Mouse (Mus musculus): ENCODE measurements around the gene Pik3c2g. TPM values are rescaled to one million over a fixed set of nuclear protein-coding genes. Genes with fewer than 3 reads are reported as not detected.

Pik3c2g gene
- total RNA-seq, 2 experiments from 2014 or later, result not detected

DNA sequence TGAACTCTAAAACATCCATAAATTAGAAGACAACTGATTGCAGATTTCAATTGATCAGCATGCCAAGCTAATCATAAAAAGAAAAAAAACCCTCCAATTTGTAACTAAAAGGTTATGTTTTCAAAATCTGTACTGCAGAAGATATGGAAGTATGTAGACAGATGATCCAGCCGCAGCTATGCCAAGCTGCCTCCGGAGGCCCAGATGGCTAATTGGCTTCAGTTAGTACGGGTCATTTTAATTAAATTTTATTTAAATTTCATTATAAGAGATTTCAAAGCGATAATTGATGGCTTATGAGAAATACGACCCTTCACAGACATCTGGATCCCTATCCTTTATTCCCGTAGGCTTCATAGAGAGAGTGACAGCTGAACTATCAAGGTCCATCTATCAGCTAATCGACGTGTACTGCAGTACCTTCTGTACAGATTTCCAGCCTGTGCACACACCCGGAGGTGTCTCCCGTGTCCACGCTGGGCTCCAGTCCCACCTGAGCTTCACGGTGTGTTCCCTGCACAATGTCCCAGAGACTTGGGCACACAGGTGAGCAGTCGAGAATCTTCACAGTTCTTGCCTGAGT, 132.7 kb downstream of the Pik3c2g start:
- DNase-seq, result no peak
- intact Hi-C loops (cut with DNase I), result no loop called here

DNA sequence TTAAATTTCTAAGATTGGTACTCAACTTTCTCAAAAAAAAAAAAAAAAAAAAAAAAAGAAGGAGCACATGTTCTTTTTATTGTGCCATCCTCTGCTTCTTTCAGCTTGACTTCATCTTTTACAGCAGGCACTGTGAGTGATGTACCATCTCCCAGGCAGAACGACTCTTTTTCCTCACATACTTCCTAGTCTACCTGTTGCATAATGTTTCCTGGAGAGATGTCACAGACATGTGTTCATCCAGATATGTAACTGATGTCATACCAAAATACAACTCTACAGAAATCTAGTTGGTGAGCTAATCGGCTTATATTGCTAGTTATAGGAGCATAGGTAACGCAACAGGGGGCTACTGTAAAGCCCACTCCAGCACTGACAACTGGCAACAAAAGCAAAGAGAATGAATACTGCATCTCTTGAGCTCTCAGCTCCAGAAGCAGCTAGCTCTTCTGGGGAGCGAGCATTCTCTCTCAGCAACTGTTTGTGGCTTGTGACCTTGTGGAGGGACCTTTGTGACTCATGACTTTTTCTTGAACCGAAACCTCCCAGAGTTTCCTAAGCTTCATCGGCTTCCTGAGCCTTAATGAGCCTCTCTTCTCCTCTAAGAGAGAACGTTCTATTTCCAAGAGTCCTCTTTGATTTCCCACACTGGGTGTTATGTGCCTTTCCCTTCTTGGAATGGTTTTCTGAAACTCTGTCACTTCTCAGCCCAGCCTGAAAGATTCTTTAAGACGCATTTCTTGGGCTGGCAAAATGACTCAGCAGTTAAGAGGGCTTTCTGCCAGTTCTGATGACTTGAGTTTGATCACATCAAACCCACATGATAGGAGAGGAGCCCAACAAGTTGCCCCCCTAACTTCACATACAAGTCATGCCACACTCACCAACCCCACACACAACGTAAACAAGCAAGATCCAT, 148.9 kb downstream of the Pik3c2g start:
- intact Hi-C loops (cut with DNase I), result no loop called here
- no peak for DNase-seq

DNA sequence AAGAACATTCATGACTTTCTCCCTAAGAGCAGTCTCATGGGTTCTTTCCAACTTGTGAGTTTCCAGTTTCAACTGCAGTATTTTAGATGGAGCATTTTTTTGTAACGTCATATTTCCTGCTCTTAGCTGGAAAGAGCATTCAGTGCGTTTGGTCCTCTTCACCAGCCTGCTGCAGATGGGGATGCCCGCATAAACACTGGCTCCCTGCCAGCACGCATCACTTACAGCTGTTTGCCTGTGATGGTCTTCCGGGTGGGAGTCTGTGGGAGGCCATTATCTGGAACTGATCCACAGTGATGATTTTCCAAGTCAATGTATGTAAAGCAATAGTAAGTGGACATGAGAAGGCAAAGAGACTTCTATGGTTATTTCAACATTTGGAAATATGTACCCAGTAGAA, 151.3 kb downstream of the Pik3c2g start:
- intact Hi-C loops (cut with DNase I), result no loop called here
- DNase-seq, result no peak

DNA sequence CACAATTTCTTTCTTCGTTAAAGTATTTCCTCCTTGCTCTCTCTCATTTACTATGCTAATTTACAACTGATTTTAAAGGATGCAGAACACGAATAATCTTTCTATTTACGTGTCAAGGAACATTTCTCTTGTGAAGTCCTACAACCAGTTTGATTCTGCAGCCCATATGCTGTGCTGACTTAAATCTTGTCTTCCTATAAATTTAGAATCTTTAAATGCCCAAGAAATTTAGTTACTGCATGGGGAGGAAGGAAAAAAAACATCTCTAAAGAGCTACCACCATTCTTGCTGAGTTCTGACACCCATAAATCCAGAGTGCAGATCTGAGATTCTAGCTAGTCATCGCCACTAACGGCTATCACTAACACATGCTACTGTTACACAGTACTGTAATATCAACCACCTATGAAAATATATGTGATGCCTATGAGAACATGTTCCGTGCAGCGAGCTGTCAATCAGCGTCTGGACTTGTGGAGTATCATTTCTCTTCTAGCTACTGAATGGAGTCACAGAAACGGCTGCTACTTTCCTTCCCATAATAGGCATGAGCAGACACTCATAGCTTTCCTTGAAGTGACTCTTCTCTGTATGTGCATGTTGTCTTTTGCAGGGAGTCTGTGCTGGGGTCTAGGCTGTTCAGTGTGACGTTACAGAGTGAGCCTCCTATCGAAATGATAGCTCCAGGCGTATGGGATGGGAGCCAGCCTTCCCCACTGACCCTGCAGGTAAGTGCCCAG, 155.8 kb downstream of the Pik3c2g start:
- DNase-seq, result no peak
- intact Hi-C loops (cut with DNase I), result no loop called here

DNA sequence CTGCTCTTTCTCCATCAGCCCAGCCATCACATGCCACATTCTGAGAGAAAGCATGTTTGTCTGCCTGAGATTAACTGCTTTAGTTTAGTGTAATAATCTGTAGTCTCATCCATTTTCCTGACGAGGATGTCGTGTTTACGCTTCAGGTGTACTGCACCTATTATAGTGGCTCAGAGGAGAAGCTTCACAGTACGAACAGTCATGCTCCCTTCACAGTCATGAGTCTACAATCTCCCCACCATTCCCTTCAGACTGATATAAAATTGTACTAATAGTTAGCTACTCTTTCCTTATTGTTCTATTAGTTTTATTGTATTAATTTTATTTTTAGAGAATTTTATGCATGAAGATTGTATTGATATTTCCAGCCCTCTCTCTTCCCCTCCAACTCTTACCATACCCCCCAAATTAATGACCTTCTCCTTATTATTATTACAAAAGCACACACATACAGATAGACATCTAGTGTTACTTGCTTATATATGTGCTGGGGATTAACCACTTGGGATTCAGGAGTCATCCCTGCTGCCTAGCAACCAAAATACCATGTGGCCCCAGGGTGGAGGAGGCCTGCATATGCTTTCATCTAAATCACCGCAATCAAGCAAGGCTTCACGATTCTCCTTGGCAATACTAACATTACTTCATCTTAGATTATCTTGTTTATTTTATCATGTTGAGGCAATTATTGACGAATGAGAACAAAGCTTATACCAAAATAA, 159.9 kb downstream of the Pik3c2g start:
- no peak for DNase-seq
- intact Hi-C loops (cut with DNase I), result no loop called here

DNA sequence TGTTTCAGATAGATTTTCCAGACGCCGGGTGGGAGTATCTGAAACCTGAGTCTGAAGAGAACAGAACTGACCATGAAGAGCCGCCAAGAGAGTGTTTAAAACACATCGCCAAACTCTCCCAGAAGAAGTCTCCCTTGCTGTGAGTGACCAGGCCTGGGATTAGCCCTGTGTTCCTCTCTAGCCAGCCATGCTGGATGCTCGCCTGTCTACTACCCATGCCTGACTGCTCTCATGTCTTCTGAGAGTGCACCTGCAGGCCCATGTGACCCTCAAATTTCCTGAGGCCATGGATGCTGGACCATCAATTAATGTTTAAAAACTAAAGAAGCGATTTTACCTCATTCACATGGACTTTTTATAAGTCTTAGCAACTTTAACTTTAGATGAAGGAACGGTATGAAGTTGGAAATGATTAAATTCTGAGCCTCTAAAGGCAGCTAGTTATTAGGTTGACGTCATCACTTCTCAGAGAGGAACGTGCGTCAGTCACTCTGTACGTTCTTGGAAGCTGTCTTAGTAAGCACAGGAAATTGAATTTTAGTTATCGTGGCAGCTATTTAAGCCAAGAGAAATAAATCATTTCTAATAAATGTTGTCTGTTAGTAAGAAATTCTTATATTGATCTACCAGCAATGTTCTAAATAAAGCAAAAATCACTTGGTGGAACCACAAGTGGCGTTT, 161.2 kb downstream of the Pik3c2g start:
- intact Hi-C loops (cut with DNase I), result no loop called here
- no peak for DNase-seq

DNA sequence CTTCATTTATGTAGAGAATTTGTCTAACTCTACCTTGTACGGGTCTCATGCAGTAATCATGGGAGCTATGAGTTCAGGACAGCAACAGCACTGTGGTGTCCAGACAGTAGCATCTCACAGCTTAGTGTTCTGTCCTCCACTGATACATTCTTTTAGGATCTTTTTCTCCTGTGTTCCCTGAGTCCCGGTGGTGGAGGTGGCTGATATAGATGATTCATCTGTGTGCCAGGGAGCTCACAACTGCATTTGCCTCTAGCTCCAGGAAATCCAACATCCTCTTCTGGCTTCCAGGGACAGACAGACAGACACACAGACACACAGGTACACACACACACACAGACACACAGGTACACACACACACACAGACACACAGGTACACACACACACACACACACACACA, 163.6 kb downstream of the Pik3c2g start:
- DNase-seq, result no peak
- intact Hi-C loops (cut with DNase I), result no loop called here

DNA sequence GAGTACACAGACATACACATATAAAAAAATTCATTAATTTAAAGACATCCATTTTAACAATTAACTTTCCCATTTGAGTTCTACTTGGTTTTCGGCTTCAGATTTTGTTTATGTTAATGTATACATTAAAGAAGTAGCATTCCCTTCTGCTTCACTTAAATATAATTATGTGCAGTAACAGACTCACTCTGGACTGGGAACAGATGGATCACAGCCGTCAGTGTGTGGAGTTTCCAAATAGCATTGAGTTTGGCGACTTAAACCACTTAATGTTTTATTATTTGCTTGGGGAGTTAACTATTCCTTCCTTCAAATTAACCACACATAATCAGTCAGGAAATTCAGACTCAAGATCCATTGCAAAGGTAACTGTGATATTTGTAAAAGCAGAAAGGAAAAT, 164.0 kb downstream of the Pik3c2g start:
- no peak for DNase-seq
- intact Hi-C loops (cut with DNase I), result no loop called here

DNA sequence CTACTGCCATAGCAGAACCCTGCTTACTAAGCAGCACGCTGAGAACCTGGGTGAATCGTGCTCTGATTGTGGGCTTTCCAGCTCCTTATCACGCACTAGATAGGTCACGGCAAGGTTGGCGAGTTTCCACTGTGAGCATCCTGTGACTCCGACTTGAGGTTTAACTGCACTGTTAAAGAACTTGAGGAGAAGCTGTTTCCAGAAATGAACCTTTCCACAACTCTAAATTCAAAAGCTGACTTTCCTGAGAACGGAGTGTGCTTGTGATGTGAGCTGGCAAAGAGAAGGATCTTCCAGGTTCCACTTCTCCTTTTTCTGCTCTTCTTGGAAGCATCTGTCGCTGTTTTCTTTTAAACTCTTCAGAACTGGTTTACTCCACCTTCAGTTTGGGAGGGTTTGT, 170.9 kb downstream of the Pik3c2g start:
- intact Hi-C loops (cut with DNase I), result no loop called here

DNA sequence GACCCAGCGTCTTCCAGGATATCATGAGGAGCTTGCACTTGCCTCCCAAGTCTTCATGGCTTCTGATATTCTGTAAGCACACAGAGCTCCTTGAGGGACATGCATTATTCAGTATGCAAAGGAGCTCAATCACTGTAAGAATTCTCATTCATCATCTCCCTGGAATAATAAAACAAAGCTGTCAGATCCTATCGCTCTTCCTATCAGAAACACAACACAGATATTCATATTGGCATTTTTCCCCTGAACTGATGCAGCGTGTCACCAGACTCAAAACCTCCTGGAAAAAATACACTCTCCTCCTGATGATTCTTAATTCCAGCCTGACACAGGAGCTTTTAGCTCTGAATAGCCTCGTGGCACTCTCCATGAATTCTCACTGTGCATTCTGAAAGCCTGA, 174.0 kb downstream of the Pik3c2g start:
- intact Hi-C loops (cut with DNase I), result no loop called here
- DNase-seq, result no peak

More for the DNA sequence above, 170.9 kb downstream of the Pik3c2g start:
- no peak for DNase-seq

DNA sequence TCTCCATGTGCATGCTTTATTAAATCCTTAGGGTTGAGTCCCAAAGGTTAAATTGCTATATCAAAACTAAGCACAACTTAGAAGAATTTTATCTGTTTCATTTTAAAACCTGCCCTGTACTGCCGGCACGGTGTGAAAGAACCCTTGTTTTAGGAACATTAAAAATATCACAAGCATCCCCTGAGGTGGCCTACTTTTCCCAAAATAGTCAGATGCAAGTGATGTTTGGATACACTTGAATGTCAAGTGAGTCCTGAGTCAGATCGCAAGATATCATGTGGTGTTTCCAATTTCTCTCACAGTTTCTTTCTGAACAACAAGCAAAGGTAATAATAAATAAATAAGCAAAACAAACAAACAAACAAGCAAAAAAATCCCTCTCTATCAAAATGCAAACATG, 177.4 kb downstream of the Pik3c2g start:
- intact Hi-C loops (cut with DNase I), result no loop called here
- no peak for DNase-seq

DNA sequence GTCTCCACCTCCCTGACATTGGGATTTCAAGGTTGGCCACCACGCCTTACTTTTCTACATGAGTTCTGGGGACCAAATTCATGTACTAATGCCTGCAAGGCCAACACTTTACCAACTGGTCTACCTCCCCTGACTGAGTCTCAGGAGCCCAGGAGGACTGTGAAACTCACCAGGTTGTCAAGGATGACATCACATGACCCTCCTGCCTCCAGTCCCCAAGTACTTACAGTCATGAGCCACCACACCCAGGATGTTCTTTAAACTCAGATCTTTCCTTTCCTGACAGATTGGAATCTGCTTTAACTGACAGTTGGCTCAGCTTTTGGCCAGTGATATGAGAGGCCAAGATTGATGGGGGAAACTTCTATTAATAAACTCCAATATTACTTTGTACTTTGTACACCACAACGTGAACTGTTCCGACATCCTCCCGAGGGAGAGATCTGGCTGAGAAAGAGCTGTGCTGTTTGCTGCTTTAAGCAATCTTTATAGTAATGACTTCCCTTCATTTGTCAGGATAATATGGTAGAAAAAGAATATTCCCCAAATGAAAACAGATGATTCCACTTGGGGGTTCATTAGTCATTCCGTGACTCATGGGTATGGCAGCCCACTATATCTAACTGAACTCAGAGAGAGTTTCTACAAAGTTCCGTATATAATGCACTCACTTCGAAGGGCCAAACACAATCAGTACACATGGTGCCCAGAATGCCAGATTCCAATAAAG, 182.9 kb downstream of the Pik3c2g start:
- intact Hi-C loops (cut with DNase I), result no loop called here
- no peak for DNase-seq

DNA sequence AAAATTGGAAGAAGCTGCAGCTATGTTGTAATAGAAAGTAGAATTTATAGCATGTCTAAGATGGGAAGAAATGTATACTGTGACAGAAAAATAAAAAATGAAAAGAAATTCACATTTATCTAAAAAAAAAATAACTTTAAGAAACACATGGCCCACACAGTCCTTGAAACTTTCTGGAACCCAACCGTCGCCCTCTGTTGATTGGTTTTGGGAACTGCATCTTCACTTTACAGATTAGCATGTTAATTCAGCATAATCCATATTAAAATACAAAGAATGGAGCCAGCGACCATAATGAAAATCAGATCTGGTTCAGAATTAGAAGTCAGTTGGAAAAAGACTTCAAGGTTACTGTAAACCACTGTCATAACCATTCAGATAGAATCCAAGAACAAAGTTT, 183.5 kb downstream of the Pik3c2g start:
- DNase-seq, result no peak
- intact Hi-C loops (cut with DNase I), result no loop called here

DNA sequence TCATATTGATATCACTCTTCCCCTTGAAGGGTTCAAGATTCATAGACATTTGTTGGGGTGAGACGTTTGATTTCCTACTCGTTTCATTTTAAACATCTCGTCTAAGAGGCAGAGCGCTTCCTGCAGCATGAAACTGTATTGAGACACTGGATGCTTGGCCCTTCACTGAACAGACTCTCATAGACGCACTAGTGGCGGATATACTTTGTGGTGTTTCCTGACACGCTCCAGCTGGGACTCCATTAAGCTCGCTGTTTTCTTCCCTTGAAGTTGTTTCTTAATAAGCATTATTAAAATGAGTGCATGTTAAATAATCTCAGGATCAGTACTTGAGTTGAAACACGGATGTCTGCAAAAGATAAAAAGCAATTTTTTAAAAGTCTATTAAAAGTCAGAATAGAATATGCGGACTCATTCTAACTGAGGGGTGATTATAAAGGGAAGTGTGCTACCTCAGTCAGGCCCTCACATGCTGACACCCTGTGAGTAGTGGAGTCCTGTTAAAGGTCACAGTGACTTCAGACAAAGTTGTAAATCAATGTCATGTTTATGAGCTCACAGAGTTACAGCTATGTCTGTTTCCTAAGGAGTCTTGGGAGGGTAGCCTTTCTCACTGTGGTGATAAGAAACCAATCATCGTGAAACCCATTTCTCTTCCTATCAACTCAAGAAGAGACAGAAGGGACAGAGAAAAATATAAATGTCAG, 190.7 kb downstream of the Pik3c2g start:
- intact Hi-C loops (cut with DNase I), result no loop called here
- no peak for DNase-seq

DNA sequence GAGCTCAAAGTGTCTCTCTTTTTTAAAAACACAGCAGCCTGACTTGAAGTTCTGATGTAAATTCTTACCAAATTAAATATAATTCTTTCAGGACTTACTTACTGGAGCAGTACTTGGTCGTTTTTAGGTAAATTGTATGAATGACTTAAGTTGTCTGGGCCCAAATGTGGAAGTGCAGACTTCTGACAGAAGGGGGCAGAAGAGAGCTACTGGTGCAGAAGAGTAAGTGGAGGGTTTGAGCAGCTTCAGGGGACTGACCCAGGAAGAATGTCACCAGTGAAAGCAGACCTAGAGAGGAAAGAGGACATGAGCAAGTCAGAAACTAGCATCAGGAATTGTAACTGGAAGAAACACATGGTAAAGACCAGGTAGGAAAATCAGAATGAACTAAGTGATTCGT, 193.0 kb downstream of the Pik3c2g start:
- no peak for DNase-seq
- intact Hi-C loops (cut with DNase I), result no loop called here

DNA sequence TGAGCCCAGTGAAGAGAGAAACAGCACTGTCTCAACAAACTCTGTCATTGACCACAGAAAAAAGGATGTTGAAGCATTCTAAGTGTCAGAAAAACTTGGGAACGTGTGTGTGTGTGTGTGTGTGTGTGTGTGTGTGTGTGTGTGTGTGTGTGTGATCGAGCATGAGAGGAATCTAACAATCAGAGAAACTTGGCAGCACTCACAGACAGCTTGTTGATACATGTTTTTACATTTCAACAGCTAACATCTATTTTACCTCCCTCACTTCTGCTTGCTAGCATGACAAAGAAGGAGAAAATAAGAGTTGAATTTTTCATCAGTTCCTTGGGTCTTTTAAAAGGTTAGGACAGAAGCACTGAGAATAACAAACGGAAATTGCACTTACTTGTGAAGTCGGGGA, 202.5 kb downstream of the Pik3c2g start:
- intact Hi-C loops (cut with DNase I), result no loop called here
- DNase-seq, result no peak

DNA sequence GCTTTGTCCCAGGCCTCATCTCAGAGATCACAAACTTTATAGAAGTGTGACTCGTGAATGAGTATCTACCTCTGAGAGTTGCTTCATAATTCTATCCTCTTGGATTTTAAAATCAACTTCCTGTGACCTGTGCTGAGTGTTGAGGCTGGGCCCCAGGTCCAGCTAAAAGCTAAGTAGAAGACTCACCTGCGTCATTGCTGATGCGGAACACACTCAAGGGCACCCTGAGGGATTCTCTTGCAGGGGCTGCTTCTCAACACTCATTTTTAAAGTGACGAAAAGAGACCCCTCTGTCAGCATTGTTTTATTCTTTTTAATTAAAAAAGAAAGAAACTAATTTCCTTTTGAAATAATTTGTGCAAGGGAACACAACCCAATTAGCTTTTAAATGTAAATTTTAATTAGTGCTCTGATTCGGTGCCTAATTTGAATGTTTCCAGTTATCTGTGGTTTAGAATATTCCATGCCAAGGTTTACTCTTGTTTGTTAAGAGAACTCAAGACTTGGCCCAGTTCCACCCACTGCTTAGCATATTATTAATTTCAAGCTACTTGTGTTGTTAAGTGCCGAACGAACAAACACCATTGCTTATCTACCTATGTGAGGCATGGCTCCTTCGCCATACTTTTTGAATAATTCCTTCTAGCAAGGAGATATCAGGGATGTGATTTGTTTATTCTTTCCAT, 212.7 kb downstream of the Pik3c2g start:
- intact Hi-C loops (cut with DNase I), result no loop called here

DNA sequence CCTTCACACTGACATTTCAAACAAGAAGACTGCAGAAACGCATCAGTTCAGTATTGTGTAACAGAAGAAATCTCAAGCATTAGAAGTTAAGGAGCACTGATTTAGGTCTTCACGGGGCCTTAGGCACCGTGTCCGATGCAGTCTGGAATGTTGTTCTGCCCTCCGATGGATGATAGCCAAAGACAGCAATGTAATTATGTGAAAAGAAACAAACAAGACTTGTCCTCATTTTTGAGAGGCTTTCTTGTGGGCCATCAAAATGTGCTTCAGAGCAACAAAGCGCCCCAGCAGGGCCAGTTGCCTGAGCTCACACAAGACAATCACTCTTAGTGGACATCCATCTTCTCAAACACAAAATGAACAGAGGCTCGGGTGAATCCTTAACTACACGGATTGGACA, 234.9 kb downstream of the Pik3c2g start:
- intact Hi-C loops (cut with DNase I), result no loop called here

More for the DNA sequence above, 212.7 kb downstream of the Pik3c2g start:
- DNase-seq, result no peak

More for the DNA sequence above, 234.9 kb downstream of the Pik3c2g start:
- no peak for DNase-seq
